Mouse (Mus musculus) liver, embryonic 16.5 days (tissue): ENCODE results near the gene Fgf14. TPM values are rescaled to one million over a fixed set of nuclear protein-coding genes. Genes with fewer than 3 reads are reported as not detected.
"Not testable (repeated sequence)": the region's sequence is repeated elsewhere in the genome, so short reads cannot be mapped to it uniquely, and the experiment has no call there.

Experiments used
- ATAC-seq: fragments of 200-750 bp; cut with Nextera tagmentation; 2 replicates; pipeline ENCODE4 v1.8.0; 2017; ENCODE audit warnings: low read depth, mild to moderate bottlenecking, moderate number of reproducible peaks, moderate library complexity
- H3K27ac ChIP-seq: fragments of 300-500 bp; sonication (generic); 2 replicates; pipeline ENCODE4 v1.5.1; 2014; ENCODE audit warnings: mild to moderate bottlenecking, low read length
- H3K27me3 ChIP-seq: fragments of 300-500 bp; sonication (generic); 2 replicates; pipeline ENCODE4 v1.6.1; 2014; ENCODE audit warnings: low read depth, low read length, mixed read lengths; ENCODE audit not compliant: control insufficient read depth, insufficient read depth
- H3K36me3 ChIP-seq: fragments of 300-500 bp; sonication (generic); 2 replicates; pipeline ENCODE4 v1.6.1; 2014; ENCODE audit warnings: mild to moderate bottlenecking; ENCODE audit not compliant: control insufficient read depth, insufficient read depth
- H3K4me1 ChIP-seq: fragments of 300-500 bp; sonication (generic); 2 replicates; pipeline ENCODE4 v1.6.1; 2014; ENCODE audit warnings: low read depth, low read length, mixed read lengths; ENCODE audit not compliant: control insufficient read depth
- H3K4me2 ChIP-seq: fragments of 300-500 bp; sonication (generic); 2 replicates; pipeline ENCODE4 v1.6.1; 2014; ENCODE audit warnings: low read depth, low read length, mixed read lengths
- H3K4me3 ChIP-seq: fragments of 300-500 bp; sonication (generic); 2 replicates; pipeline ENCODE4 v1.5.1; 2014; ENCODE audit warnings: low read depth, mild to moderate bottlenecking, low read length
- H3K9ac ChIP-seq: fragments of 300-500 bp; sonication (generic); 2 replicates; pipeline ENCODE4 v1.6.1; 2014; ENCODE audit warnings: low read depth, low read length
- H3K9me3 ChIP-seq: fragments of 300-500 bp; sonication (generic); replicated peaks from 2 replicates; pipeline ENCODE4 v1.6.1; 2016; ENCODE audit warnings: low read length; ENCODE audit not compliant: control insufficient read depth
- WGBS: fragments of 180-500 bp; shearing (Covaris S2); extraction: QIAGEN DNeasy Blood & Tissue Kit; methylation state at CpG from one replicate; pipeline ENCODE4 v1.1.7; 2014; ENCODE audit not compliant: insufficient replicate concordance; 5-methylcytosine and 5-hydroxymethylcytosine counted together
- polyA plus RNA-seq: library from polyadenylated mRNA; unstranded; fragments of >200 nt; fragmentation: Nextera tagmentation; extraction: Ambion mirVana; gene quantifications from 2 replicates; pipeline ENCODE4 v1.2.1, GENCODE M21; 2015

Fgf14 gene
- polyA plus RNA-seq, 1 experiment from 2014 or later: not detected

DNA sequence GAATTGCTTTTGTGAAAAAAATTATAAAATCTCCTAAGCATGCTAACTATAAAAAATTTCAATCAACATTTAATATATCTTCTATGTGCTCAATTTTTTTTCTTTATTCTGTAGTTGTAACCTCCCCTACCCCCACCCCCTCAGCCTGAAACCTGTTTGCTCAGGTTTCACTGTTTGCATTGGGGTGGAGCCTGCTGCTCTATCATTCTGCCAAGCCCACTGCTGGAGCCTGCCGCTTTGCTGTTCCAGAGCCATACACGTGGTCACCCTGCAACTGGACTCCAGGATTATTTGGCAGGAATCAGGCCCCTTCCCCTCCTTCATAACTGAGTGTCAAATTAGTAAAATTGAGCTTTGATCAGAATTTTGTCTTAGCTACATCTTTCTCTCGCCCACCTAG is 237.6 kb downstream of the Fgf14 start:
- not testable (repeated sequence) for H3K27ac ChIP-seq, H3K9me3 ChIP-seq, H3K27me3 ChIP-seq, H3K9ac ChIP-seq, H3K36me3 ChIP-seq, H3K4me2 ChIP-seq, ATAC-seq, H3K4me3 ChIP-seq, H3K4me1 ChIP-seq
- 31% methylated on average over 3 of the region's 3 CpGs for WGBS

DNA sequence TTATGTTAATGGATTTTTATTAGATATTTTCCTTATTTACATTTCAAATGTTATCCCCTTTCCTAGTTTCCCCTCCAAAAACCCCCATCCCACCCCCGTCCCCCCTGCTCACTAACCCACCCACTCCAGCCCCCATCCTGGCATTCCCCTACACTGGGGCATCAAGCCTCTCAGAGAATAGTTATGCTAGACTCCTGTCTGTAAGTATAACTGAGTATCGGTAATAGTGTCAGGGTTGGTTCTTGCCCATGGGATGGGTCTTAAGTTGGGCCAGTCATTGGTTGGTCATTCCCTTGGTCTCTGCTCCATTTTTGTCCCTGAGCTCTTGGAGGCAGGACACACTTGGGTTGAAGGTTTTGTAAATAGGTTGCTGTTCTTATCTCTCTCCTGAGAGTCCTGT is 265.0 kb downstream of the Fgf14 start:
- Histone ChIP-seq H3K9ac (no peak overlapping the region), H3K4me1 (no peaks in the 10 kb centered on the region), H3K27ac (no peak overlapping the region), H3K4me2 (no peak overlapping the region), H3K9me3 (no peaks in the 10 kb centered on the region), H3K27me3 (no peaks in the 10 kb centered on the region), H3K36me3 (no peaks in the 10 kb centered on the region), H3K4me3 (no peak overlapping the region)
- WGBS: 65% methylated on average over 2 of the region's 2 CpGs
- ATAC-seq: no peak

DNA sequence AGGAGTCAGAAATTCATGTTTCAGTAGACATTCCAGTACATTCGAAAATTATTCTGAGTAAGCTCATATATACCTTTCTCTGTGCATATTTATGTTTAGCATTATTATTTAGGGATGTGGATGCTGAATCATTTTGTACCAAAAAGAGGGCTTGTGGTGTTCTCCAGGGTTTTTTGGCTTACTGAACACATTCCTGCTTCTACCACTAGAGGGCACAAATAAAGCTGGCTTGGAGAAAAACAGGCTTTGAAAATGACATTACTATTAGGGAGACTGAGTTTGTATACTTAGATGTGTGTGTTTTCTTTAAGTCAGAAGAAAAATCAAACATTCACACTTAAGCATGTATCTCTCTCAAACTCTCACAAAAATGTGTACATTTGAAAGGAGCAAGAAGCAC is 266.0 kb downstream of the Fgf14 start:
- ATAC-seq: no peak
- Histone ChIP-seq H3K27me3 (no peaks in the 10 kb centered on the region), H3K27ac (no peak overlapping the region), H3K36me3 (no peaks in the 10 kb centered on the region), H3K4me3 (no peak overlapping the region), H3K9ac (no peak overlapping the region), H3K9me3 (no peaks in the 10 kb centered on the region), H3K4me1 (no peaks in the 10 kb centered on the region), H3K4me2 (no peak overlapping the region)
- WGBS: 0% methylated on average over 1 of the region's 1 CpGs

DNA sequence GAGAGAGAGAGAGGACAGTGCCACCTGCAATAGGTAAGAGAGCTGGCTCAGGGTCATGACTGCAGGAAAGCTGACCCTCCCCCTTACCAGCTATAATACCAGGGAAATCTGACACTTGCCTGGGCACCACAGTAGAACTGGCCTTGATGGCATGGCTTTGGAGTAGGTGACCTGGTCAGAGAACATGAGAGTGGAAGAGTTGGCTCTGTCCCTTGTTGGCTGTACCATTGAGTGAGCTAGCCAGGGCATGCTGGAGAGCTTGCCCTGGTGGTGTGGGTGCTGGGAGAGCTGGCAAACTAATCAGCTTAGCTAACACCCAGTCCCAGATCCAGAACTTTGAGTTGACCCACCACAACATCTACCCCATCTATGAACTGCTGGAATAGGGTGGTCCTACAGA is 348.5 kb downstream of the Fgf14 start:
- Histone ChIP-seq H3K27me3 (no peaks in the 10 kb centered on the region), H3K36me3 (no peaks in the 10 kb centered on the region), H3K4me2 (no peak overlapping the region), H3K9me3 (no peaks in the 10 kb centered on the region), H3K4me1 (no peaks in the 10 kb centered on the region), H3K4me3 (no peak overlapping the region), H3K9ac (no peak overlapping the region), H3K27ac (no peak overlapping the region)
- ATAC-seq: no peak

DNA sequence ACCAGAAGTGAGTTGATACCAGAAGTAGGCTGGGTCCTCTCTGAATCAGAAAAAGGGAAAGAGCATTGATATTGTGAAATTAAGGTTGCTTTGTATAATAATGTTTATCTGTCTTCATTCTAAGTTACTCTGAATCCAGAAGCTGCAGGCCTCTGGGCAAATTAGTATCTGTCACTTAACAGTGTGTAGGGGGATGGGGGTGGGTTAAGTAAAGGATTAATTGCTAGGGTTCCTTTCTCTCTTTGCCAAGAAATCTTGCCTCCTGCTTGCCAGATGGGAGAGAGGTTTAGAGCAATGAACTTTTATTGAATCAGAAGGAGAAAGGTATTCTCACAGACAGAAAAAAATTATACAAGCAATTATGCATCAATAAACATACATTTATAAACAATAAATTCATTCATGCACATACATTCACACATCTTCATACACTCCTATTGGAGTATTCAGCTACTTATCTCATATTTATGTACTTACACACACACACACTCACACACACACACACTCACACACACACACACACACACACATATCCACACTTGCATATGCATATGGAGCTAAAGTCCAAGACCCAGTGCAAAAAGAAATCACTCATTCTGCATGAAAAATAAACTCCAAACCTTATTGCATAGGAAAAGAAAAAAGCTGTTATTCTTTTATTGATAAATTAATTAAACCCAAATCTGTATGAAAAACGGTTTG is 357.8 kb downstream of the Fgf14 start:
- H3K9me3 ChIP-seq: no peaks in the 10 kb centered on the region
- H3K4me3 ChIP-seq: no peak overlapping the region
- H3K27ac ChIP-seq: no peak overlapping the region
- H3K27me3 ChIP-seq: no peaks in the 10 kb centered on the region
- no peak for ATAC-seq
- no peak overlapping the region for H3K4me2 ChIP-seq
- H3K36me3 ChIP-seq: no peaks in the 10 kb centered on the region
- H3K9ac ChIP-seq: no peak overlapping the region
- 11% methylated on average over 1 of the region's 1 CpGs for WGBS
- H3K4me1 ChIP-seq: no peaks in the 10 kb centered on the region

DNA sequence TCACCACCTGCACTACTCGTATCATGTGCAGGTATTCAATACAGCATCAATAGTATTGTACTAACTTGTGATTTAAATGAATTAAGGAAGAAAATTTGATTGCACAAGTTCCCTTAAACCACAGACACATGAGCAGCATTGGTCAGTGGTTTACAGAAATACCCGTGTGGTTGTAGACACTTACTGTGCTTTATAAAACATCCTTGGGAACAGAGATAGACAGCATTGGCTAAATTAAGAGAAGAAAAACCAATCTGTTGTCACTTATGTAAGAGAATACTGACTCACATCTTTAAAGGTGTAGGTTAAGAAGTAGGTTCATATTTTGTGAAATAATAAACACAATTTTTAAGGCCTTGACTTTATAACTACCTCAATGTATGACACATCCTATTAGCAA is 361.4 kb downstream of the Fgf14 start:
- Histone ChIP-seq H3K4me1 (no peaks in the 10 kb centered on the region), H3K9ac (no peak overlapping the region), H3K36me3 (no peaks in the 10 kb centered on the region), H3K27ac (no peak overlapping the region), H3K4me3 (no peak overlapping the region), H3K4me2 (no peak overlapping the region), H3K9me3 (no peaks in the 10 kb centered on the region), H3K27me3 (no peaks in the 10 kb centered on the region)
- 54% methylated on average over 2 of the region's 2 CpGs for WGBS
- ATAC-seq: no peak

DNA sequence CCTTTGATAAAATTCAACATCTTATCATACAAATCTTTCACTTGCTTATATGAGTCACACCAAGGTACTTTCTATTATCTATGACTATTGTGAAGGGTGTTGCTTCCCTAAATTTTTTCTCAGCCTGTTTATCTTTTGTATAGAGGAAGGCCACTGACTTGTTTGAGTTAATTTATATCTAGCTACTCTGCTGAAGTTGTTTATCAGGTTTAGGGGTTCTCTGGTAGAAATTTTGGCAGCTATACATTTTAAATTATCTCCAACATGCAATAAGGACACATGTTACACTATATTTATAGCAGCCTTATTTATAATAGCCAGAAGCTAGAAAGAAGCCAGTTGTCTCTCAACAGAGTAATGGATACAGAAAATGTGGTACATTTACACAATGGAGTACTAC is 389.9 kb downstream of the Fgf14 start:
- H3K36me3 ChIP-seq: no peaks in the 10 kb centered on the region
- no peak overlapping the region for H3K4me3 ChIP-seq
- no peaks in the 10 kb centered on the region for H3K9me3 ChIP-seq
- no peak overlapping the region for H3K27ac ChIP-seq
- no peak for ATAC-seq
- no peak overlapping the region for H3K9ac ChIP-seq
- H3K4me2 ChIP-seq: no peak overlapping the region
- no peaks in the 10 kb centered on the region for H3K4me1 ChIP-seq
- H3K27me3 ChIP-seq: no peaks in the 10 kb centered on the region

DNA sequence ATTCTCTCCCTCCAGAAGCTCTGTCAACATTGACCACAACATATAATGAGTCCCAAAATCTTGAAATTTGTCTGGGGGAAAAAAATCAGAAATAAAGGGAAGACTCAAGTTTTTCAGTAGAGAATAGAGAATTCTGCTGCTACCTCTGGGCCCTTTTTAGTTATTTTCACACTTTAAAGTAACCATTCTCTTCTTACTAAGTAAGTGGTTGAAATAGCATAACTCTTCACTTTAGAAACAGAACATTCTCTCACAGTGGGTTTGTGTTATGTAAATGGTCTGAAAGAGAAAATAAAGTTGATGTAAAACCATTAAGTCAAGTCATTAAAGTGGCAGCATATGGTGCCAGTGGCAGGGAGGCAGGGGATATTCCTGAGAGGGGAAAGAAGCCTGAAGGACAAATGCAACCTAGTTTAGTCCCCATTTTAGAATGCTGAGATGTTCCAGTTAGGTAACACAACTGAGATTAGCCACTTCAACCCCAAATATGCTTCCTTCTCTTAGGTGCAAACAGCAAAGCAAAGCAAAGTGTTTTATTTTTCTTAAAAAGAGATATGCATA is 398.5 kb downstream of the Fgf14 start:
- no peak for ATAC-seq

DNA sequence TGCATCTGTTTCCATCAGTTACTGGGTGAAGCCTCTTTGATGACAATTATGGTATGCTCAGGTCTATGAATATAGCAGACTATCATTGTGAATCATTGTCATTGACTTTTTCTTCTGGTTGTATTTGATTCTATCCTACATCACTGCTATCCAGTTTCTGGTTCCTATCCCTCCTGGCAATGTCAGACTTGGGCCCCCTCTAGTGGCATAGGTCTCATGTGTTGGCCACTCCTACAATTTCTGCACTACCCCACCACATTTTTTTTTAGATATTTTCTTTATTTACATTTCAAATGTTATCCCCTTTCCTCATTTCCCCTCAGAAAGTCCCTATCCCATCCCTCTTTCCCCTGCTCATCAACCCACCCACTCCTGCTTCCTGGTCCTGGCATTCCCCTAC is 409.9 kb downstream of the Fgf14 start:
- no peak overlapping the region for H3K9ac ChIP-seq
- no peaks in the 10 kb centered on the region for H3K4me1 ChIP-seq
- no peak overlapping the region for H3K27ac ChIP-seq
- H3K27me3 ChIP-seq: no peaks in the 10 kb centered on the region
- ATAC-seq: no peak
- no peak overlapping the region for H3K4me2 ChIP-seq
- H3K36me3 ChIP-seq: no peaks in the 10 kb centered on the region
- H3K4me3 ChIP-seq: no peak overlapping the region
- no peaks in the 10 kb centered on the region for H3K9me3 ChIP-seq

More for the DNA sequence above, 398.5 kb downstream of the Fgf14 start:
- Histone ChIP-seq H3K4me2 (no peak overlapping the region), H3K27me3 (no peaks in the 10 kb centered on the region), H3K9ac (no peak overlapping the region), H3K27ac (no peak overlapping the region), H3K4me1 (no peaks in the 10 kb centered on the region), H3K9me3 (no peaks in the 10 kb centered on the region), H3K4me3 (no peak overlapping the region), H3K36me3 (no peaks in the 10 kb centered on the region)
